Mouse (Mus musculus) C2C12 (cell line): Measurements from ENCODE around the gene Adgra3. TPM values are rescaled to one million over a fixed set of nuclear protein-coding genes. Genes with fewer than 3 reads are reported as not detected.

Experiments
- H3K27me3 ChIP-seq: one replicate; pipeline ENCODE4 v1.6.1; 2011; ENCODE audit not compliant: control insufficient read depth, insufficient read depth, insufficient read length
- H3K36me3 ChIP-seq: one replicate; pipeline ENCODE4 v1.6.1; 2011; ENCODE audit not compliant: control insufficient read depth, insufficient read depth
- H3K4me3 ChIP-seq: one replicate; pipeline ENCODE4 v1.5.1; 2011; ENCODE audit warnings: mild to moderate bottlenecking, control low read depth; ENCODE audit not compliant: poor library complexity, insufficient read depth, severe bottlenecking
- H3K79me2 ChIP-seq: one replicate; pipeline ENCODE4 v1.6.1; 2011; ENCODE audit not compliant: control insufficient read depth, insufficient read depth
- H3K79me3 ChIP-seq: one replicate; pipeline ENCODE4 v1.6.1; 2011; ENCODE audit warnings: low read depth, control low read depth
- H3ac ChIP-seq: one replicate; pipeline ENCODE3; 2011; ENCODE audit warnings: low read depth; ENCODE audit not compliant: control insufficient read depth, insufficient read length
- CEBPB ChIP-seq: IDR thresholded peaks from one replicate; pipeline ENCODE4 v1.6.1; 2011; ENCODE audit warnings: low read depth, mild to moderate bottlenecking, control low read depth, moderate library complexity
- CTCF ChIP-seq: IDR thresholded peaks from one replicate; pipeline ENCODE4 v1.5.1; 2011; ENCODE audit not compliant: control insufficient read depth, insufficient read depth, insufficient read length
- FOSL1 ChIP-seq: IDR thresholded peaks from one replicate; pipeline ENCODE4 v1.8.0; 2011; ENCODE audit warnings: mild to moderate bottlenecking, low read length; ENCODE audit not compliant: poor library complexity, insufficient read depth, severe bottlenecking
- MAX ChIP-seq: IDR thresholded peaks from one replicate; pipeline ENCODE4 v1.6.1; 2011; ENCODE audit warnings: mild to moderate bottlenecking, control low read depth
- MYOD1 ChIP-seq: IDR thresholded peaks from one replicate; pipeline ENCODE4 v1.6.1; 2011; ENCODE audit warnings: low read depth; ENCODE audit not compliant: control insufficient read depth, insufficient read length
- MYOG ChIP-seq: IDR thresholded peaks from one replicate; pipeline ENCODE4 v1.6.1; 2011; ENCODE audit not compliant: control insufficient read depth, insufficient read length; ENCODE audit errors: extremely low read depth
- USF1 ChIP-seq: IDR thresholded peaks from one replicate; pipeline ENCODE4 v1.6.1; 2011; ENCODE audit warnings: low read depth, mild to moderate bottlenecking, control low read depth, moderate library complexity
- polyA plus RNA-seq: library from polyadenylated mRNA; unstranded; fragments of >200 nt; fragmentation: generic; extraction: Trizol; gene quantifications from one replicate; pipeline ENCODE4 v1.2.1, GENCODE M21; 2012; ENCODE audit warnings: missing spikeins

Adgra3 gene
- polyA plus RNA-seq, 1 experiment = 28.9 TPM

- H3K79me3 ChIP-seq = no peaks in the 10 kb centered on the region
- no peaks in the 10 kb centered on the region for H3K27me3 ChIP-seq
- H3K36me3 ChIP-seq = peaks cover 16% of the 10 kb centered on the region
- H3K79me2 ChIP-seq = no peaks in the 10 kb centered on the region
- no peak overlapping the region for H3K4me3 ChIP-seq
- no peak for TF ChIP-seq MYOD1
- no peak for TF ChIP-seq CTCF
- TF ChIP-seq FOSL1 = no peak
- no peak for TF ChIP-seq CEBPB
- H3ac ChIP-seq = no peak overlapping the region
These were observed 42.7 kb downstream of the Adgra3 start for GRCm38 (mm10) chr5:50015987-50016587.

- Histone ChIP-seq H3K36me3 (peaks cover 16% of the 10 kb centered on the region), H3ac (no peak overlapping the region), H3K27me3 (no peaks in the 10 kb centered on the region), H3K4me3 (no peak overlapping the region), H3K79me2 (no peaks in the 10 kb centered on the region), H3K79me3 (no peaks in the 10 kb centered on the region)
- TF ChIP-seq MYOD1 (no peak), MAX (no peak), USF1 (no peak), CEBPB (no peak), MYOG (no peak), FOSL1 (no peak), CTCF (no peak)
These were observed 43.6 kb downstream of the Adgra3 start for GRCm38 (mm10) chr5:50015147-50015697.

GRCm38 (mm10) chr5:50014658-50015057, 44.1 kb downstream of the Adgra3 start:
- Histone ChIP-seq H3K4me3 (no peak overlapping the region), H3K27me3 (no peaks in the 10 kb centered on the region), H3ac (no peak overlapping the region), H3K79me3 (no peaks in the 10 kb centered on the region), H3K36me3 (peaks cover 16% of the 10 kb centered on the region), H3K79me2 (no peaks in the 10 kb centered on the region)
- TF ChIP-seq MYOD1 (no peak), CEBPB (no peak), MAX (no peak), MYOG (no peak), USF1 (no peak), CTCF (no peak), FOSL1 (no peak)

- no peaks in the 10 kb centered on the region for H3K27me3 ChIP-seq
- no peak overlapping the region for H3K4me3 ChIP-seq
- H3K79me3 ChIP-seq = no peaks in the 10 kb centered on the region
- no peak overlapping the region for H3ac ChIP-seq
- TF ChIP-seq MAX = no peak
- TF ChIP-seq MYOD1 = no peak
- TF ChIP-seq USF1 = no peak
- TF ChIP-seq FOSL1 = no peak
- no peaks in the 10 kb centered on the region for H3K79me2 ChIP-seq
- peaks cover 16% of the 10 kb centered on the region for H3K36me3 ChIP-seq
These were observed 44.8 kb downstream of the Adgra3 start for GRCm38 (mm10) chr5:50013965-50014364.

GRCm38 (mm10) chr5:50008841-50009240, 50.0 kb downstream of the Adgra3 start:
- H3K79me2 ChIP-seq = no peaks in the 10 kb centered on the region
- no peaks in the 10 kb centered on the region for H3K79me3 ChIP-seq
- TF ChIP-seq FOSL1 (no peak), CEBPB (no peak), MAX (no peak), USF1 (no peak), MYOD1 (no peak), CTCF (no peak), MYOG (no peak)
- H3K27me3 ChIP-seq = no peaks in the 10 kb centered on the region
- no peak overlapping the region for H3K4me3 ChIP-seq
- H3K36me3 ChIP-seq = peaks cover 21% of the 10 kb centered on the region
- no peak overlapping the region for H3ac ChIP-seq

- no peak overlapping the region for H3ac ChIP-seq
- TF ChIP-seq FOSL1 = no peak
- H3K79me3 ChIP-seq = no peaks in the 10 kb centered on the region
- H3K4me3 ChIP-seq = no peak overlapping the region
- H3K27me3 ChIP-seq = no peaks in the 10 kb centered on the region
- no peaks in the 10 kb centered on the region for H3K79me2 ChIP-seq
- H3K36me3 ChIP-seq = peaks cover 15% of the 10 kb centered on the region
These were observed 51.7 kb downstream of the Adgra3 start for GRCm38 (mm10) chr5:50006915-50007658.
